Mouse (Mus musculus): ENCODE results near the gene Pgr. TPM values are rescaled to one million over a fixed set of nuclear protein-coding genes. Genes with fewer than 3 reads are reported as not detected.

The Pgr gene
- polyA plus RNA-seq, 1 experiment from 2014 or later: 0.28 TPM

DNA sequence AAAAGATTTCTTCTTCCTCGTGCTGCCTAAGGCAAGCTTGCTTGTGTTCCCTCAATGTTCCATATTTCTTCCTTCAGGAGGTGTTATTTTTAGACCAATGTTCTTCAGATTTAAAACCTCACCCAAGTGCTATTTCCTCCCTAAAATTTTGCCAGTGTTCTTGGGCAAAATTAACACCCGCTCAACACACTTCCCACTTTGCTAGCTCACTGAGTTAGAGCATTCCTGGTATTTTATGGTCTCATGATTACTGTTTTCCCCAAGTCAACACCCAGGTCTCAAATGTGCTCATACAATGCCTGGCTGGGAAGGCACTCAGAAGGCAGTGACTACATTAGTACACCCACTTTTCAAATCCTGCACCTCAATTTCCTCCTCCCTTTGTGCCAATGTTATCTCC, 27.9 kb downstream of the Pgr start:
- no peaks in the 10 kb centered on the region for H3K4me1 ChIP-seq (ENCODE audit: control insufficient read depth, insufficient read depth, low read length)
- H3K9me3 ChIP-seq (ENCODE audit: control insufficient read depth, low read length): no peaks in the 10 kb centered on the region
- H3K36me3 ChIP-seq (ENCODE audit: control insufficient read depth, insufficient read depth, low read length): no peaks in the 10 kb centered on the region
- H3K4me2 ChIP-seq (ENCODE audit: low read depth, low read length): no peak overlapping the region
- DNase-seq (ENCODE audit: low spot score): no peak
- no peak for ATAC-seq (ENCODE audit: low read depth)
- H3K4me3 ChIP-seq (ENCODE audit: low read depth, low read length): no peak overlapping the region
- WGBS: 88% methylated on average over 2 of the region's 2 CpGs
- no peak overlapping the region for H3K9ac ChIP-seq (ENCODE audit: low read depth, low read length)
- H3K27ac ChIP-seq (replicated peaks; ENCODE audit: low read depth, low read length): no peak overlapping the region
- no peaks in the 10 kb centered on the region for H3K27me3 ChIP-seq (replicated peaks; ENCODE audit: control insufficient read depth, insufficient read depth, low read length)

- Histone ChIP-seq H3K9me3 (ENCODE audit: control insufficient read depth, low read length) (no peaks in the 10 kb centered on the region), H3K27ac (replicated peaks; ENCODE audit: low read depth, low read length) (no peak overlapping the region), H3K36me3 (ENCODE audit: control insufficient read depth, insufficient read depth, low read length) (no peaks in the 10 kb centered on the region), H3K4me2 (ENCODE audit: low read depth, low read length) (no peak overlapping the region), H3K4me3 (ENCODE audit: low read depth, low read length) (no peak overlapping the region), H3K27me3 (replicated peaks; ENCODE audit: control insufficient read depth, insufficient read depth, low read length) (no peaks in the 10 kb centered on the region), H3K4me1 (ENCODE audit: control insufficient read depth, insufficient read depth, low read length) (no peaks in the 10 kb centered on the region), H3K9ac (ENCODE audit: low read depth, low read length) (no peak overlapping the region)
- ATAC-seq (ENCODE audit: low read depth) (no peak), DNase-seq (ENCODE audit: low spot score) (no peak)
- WGBS: 27% methylated on average over 1 of the region's 1 CpGs
These were observed 38.1 kb downstream of the Pgr start for GRCm38 (mm10) chr9:8937753-8938152.

- no peak overlapping the region for H3K4me3 ChIP-seq (ENCODE audit: low read depth, low read length)
- DNase-seq (ENCODE audit: low spot score) (peak; percentile 25), ATAC-seq (ENCODE audit: low read depth) (no peak)
These were observed 53.7 kb downstream of the Pgr start for GRCm38 (mm10) chr9:8953306-8953705.

DNA sequence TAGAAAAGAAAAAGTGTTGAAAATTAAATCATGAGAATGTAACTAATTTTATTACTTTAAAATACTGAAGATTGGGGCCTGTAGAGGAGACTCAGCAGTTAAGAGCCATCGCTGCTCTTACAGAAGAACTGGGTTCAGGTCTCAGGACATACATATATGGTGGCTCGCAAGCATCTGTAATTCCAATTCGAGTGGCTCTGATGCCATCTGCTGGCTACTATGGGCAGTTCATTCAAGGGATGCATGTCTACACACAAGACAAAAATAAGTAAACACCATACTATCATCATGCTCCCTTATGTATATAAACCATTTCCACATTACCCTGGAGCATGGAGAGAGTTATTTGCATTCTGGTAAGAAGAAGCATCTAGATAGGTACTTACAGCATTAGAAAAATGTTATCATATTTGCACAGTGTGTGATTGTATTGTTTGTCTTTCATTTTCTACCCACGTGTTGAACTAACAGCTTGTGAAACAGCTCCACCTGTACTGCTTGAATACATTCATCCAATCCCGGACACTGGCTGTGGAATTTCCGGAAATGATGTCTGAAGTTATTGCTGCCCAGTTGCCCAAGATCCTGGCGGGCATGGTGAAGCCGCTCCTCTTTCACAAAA, 65.0 kb downstream of the Pgr start:
- Histone ChIP-seq H3K4me3 (ENCODE audit: low read depth, low read length) (no peak overlapping the region), H3K4me2 (ENCODE audit: low read depth, low read length) (no peak overlapping the region), H3K36me3 (ENCODE audit: control insufficient read depth, insufficient read depth, low read length) (no peaks in the 10 kb centered on the region), H3K27me3 (replicated peaks; ENCODE audit: control insufficient read depth, insufficient read depth, low read length) (no peaks in the 10 kb centered on the region), H3K9ac (ENCODE audit: low read depth, low read length) (no peak overlapping the region), H3K9me3 (ENCODE audit: control insufficient read depth, low read length) (no peaks in the 10 kb centered on the region), H3K27ac (replicated peaks; ENCODE audit: low read depth, low read length) (no peak overlapping the region), H3K4me1 (ENCODE audit: control insufficient read depth, insufficient read depth, low read length) (no peaks in the 10 kb centered on the region)
- 68% methylated on average over 8 of the region's 8 CpGs for WGBS
- DNase-seq (ENCODE audit: low spot score) (peak; percentile 35), ATAC-seq (ENCODE audit: low read depth) (no peak)

More at GRCm38 (mm10) chr9:8953306-8953705, 53.7 kb downstream of the Pgr start:
- Histone ChIP-seq H3K36me3 (ENCODE audit: control insufficient read depth, insufficient read depth, low read length) (no peaks in the 10 kb centered on the region), H3K4me2 (ENCODE audit: low read depth, low read length) (no peak overlapping the region), H3K4me1 (ENCODE audit: control insufficient read depth, insufficient read depth, low read length) (no peaks in the 10 kb centered on the region), H3K9ac (ENCODE audit: low read depth, low read length) (no peak overlapping the region), H3K27ac (replicated peaks; ENCODE audit: low read depth, low read length) (no peak overlapping the region), H3K27me3 (replicated peaks; ENCODE audit: control insufficient read depth, insufficient read depth, low read length) (no peaks in the 10 kb centered on the region), H3K9me3 (ENCODE audit: control insufficient read depth, low read length) (no peaks in the 10 kb centered on the region)

- DNase-seq (ENCODE audit: low spot score): peak; percentile 42
- ATAC-seq (ENCODE audit: low read depth): no peak
- WGBS: 66% methylated on average over 7 of the region's 7 CpGs
- Histone ChIP-seq H3K4me2 (ENCODE audit: low read depth, low read length) (no peak overlapping the region), H3K9ac (ENCODE audit: low read depth, low read length) (no peak overlapping the region), H3K36me3 (ENCODE audit: control insufficient read depth, insufficient read depth, low read length) (no peaks in the 10 kb centered on the region), H3K27ac (replicated peaks; ENCODE audit: low read depth, low read length) (no peak overlapping the region), H3K27me3 (replicated peaks; ENCODE audit: control insufficient read depth, insufficient read depth, low read length) (no peaks in the 10 kb centered on the region), H3K4me3 (ENCODE audit: low read depth, low read length) (no peak overlapping the region), H3K9me3 (ENCODE audit: control insufficient read depth, low read length) (no peaks in the 10 kb centered on the region), H3K4me1 (ENCODE audit: control insufficient read depth, insufficient read depth, low read length) (no peaks in the 10 kb centered on the region)
These were observed 70.6 kb downstream of the Pgr start for GRCm38 (mm10) chr9:8970240-8970639.

DNA sequence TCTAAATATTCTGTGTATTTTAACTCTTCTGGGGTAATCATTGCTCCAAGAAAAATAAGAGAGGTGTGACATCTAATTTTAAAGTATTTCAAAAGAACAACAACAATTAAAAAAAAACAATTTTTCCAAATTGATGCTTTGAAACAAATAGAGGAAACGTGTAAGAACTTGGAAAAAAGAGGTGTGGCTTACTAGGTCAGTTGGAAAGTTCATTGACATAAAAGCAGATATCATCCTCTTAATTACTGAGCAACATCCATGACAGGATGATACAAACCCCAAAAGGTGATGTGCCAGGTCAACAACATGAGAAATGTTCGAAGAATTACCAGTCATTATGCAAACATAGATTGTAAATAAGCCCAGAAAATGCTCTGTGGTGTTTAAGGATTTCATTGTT, 71.9 kb downstream of the Pgr start, which contains the start of gene Gm16485:
Gene Gm16485 (plus strand): TSS at position 301 of the 400 bp plus-strand sequence.
- Histone ChIP-seq H3K27ac (replicated peaks; ENCODE audit: low read depth, low read length) (no peak within 1 kb of the TSS), H3K9me3 (ENCODE audit: control insufficient read depth, low read length) (no peaks in the 10 kb centered on the region), H3K27me3 (replicated peaks; ENCODE audit: control insufficient read depth, insufficient read depth, low read length) (no peaks in the 10 kb centered on the region), H3K4me2 (ENCODE audit: low read depth, low read length) (no peak within 1 kb of the TSS), H3K9ac (ENCODE audit: low read depth, low read length) (no peak within 1 kb of the TSS), H3K4me1 (ENCODE audit: control insufficient read depth, insufficient read depth, low read length) (no peaks in the 10 kb centered on the region), H3K4me3 (ENCODE audit: low read depth, low read length) (no peak within 1 kb of the TSS), H3K36me3 (ENCODE audit: control insufficient read depth, insufficient read depth, low read length) (no peaks in the 10 kb centered on the region)
- no peak for ATAC-seq (ENCODE audit: low read depth)
- no peak for DNase-seq (ENCODE audit: low spot score)
- WGBS: 70% methylated on average over 2 of the region's 2 CpGs

GRCm38 (mm10) chr9:8977775-8978174, 78.1 kb downstream of the Pgr start:
- H3K9me3 ChIP-seq (ENCODE audit: control insufficient read depth, low read length): no peaks in the 10 kb centered on the region
- WGBS: 25% methylated on average over 2 of the region's 2 CpGs
- H3K4me2 ChIP-seq (ENCODE audit: low read depth, low read length): no peak overlapping the region
- DNase-seq (ENCODE audit: low spot score) (no peak), ATAC-seq (ENCODE audit: low read depth) (no peak)
- H3K9ac ChIP-seq (ENCODE audit: low read depth, low read length): no peak overlapping the region
- no peaks in the 10 kb centered on the region for H3K4me1 ChIP-seq (ENCODE audit: control insufficient read depth, insufficient read depth, low read length)
- no peak overlapping the region for H3K4me3 ChIP-seq (ENCODE audit: low read depth, low read length)
- H3K36me3 ChIP-seq (ENCODE audit: control insufficient read depth, insufficient read depth, low read length): no peaks in the 10 kb centered on the region
- H3K27me3 ChIP-seq (replicated peaks; ENCODE audit: control insufficient read depth, insufficient read depth, low read length): no peaks in the 10 kb centered on the region
- no peak overlapping the region for H3K27ac ChIP-seq (replicated peaks; ENCODE audit: low read depth, low read length)

DNA sequence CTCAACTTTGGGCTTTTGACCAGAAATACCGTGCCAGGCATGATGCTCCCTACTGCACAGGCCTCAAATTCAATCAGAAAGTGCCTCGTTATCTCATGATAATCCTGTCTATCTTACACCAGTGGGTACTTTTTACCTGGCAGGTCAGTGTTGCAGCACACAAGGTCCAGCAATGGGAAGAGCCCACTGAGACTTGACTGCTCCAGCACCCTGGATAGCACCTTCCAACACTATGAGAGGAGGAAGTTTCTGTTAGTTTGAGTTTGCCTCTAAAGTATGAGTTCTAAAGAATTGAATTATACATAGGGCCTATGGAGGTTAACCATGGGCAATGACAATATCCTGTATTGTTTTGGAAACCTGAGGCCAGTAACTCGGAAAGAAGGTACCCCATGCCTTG, 82.7 kb downstream of the Pgr start:
- Histone ChIP-seq H3K36me3 (ENCODE audit: control insufficient read depth, insufficient read depth, low read length) (no peaks in the 10 kb centered on the region), H3K27ac (replicated peaks; ENCODE audit: low read depth, low read length) (no peak overlapping the region), H3K27me3 (replicated peaks; ENCODE audit: control insufficient read depth, insufficient read depth, low read length) (no peaks in the 10 kb centered on the region), H3K9me3 (ENCODE audit: control insufficient read depth, low read length) (no peaks in the 10 kb centered on the region), H3K4me1 (ENCODE audit: control insufficient read depth, insufficient read depth, low read length) (no peaks in the 10 kb centered on the region), H3K4me3 (ENCODE audit: low read depth, low read length) (no peak overlapping the region), H3K4me2 (ENCODE audit: low read depth, low read length) (no peak overlapping the region), H3K9ac (ENCODE audit: low read depth, low read length) (no peak overlapping the region)
- no peak for DNase-seq (ENCODE audit: low spot score)
- 77% methylated on average over 3 of the region's 3 CpGs for WGBS
- no peak for ATAC-seq (ENCODE audit: low read depth)

DNA sequence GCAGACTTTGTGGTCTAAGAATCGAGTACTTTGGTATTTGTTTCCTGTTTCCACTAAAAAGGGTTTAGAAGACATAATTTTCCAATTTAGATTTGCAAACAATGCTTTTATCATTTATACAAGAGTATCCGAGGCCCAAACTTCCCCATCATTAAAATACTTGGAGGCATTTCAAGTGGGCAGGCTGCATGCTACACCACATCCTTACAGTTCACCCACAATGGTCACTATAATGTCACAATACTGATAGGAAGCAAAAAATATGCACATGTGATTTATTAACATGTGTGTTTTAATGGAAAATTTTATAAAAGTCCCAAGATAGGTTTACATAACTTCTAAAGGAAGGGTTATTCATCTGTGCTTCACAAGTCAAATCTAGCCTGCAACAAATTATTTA, 96.9 kb downstream of the Pgr start:
- Histone ChIP-seq H3K27ac (replicated peaks; ENCODE audit: low read depth, low read length) (no peak overlapping the region), H3K36me3 (ENCODE audit: control insufficient read depth, insufficient read depth, low read length) (peaks cover 42% of the 10 kb centered on the region), H3K9ac (ENCODE audit: low read depth, low read length) (no peak overlapping the region), H3K27me3 (replicated peaks; ENCODE audit: control insufficient read depth, insufficient read depth, low read length) (no peaks in the 10 kb centered on the region), H3K4me1 (ENCODE audit: control insufficient read depth, insufficient read depth, low read length) (no peaks in the 10 kb centered on the region), H3K4me2 (ENCODE audit: low read depth, low read length) (no peak overlapping the region), H3K4me3 (ENCODE audit: low read depth, low read length) (no peak overlapping the region), H3K9me3 (ENCODE audit: control insufficient read depth, low read length) (peaks cover 6% of the 10 kb centered on the region; the same call in 1 of the 2 replicates)
- DNase-seq (ENCODE audit: low spot score): no peak
- no peak for ATAC-seq (ENCODE audit: low read depth)
- 73% methylated on average over 2 of the region's 2 CpGs for WGBS

Data from embryonic facial prominence, embryonic 14.5 days (tissue).